Comparison of ENCODE assay signal across 17 mouse cellular contexts in genomic region chr15:19858668-19859067, GRCm38 (mm10).
"Had no signal": no experiment of that assay in that cellular context is flagged by ENCODE, and none has a peak within 500 bp of the region (broad histone marks: within the 10 kb centered on the region; RNA-seq: fewer than 3 reads in every experiment).

No protein-coding gene starts in this region.

- DNase-seq: gastrocnemius, adult 2 months; gastrocnemius, postnatal 14 days; gastrocnemius, postnatal 36 days; heart, adult 18-20 months; heart, postnatal 10 days; heart, postnatal 4 days; kidney, adult 11 months; kidney, adult 2 months; kidney, adult 9 months; kidney, postnatal 14 days; kidney, postnatal 36 days; layer of hippocampus, adult 9-11 months; layer of hippocampus, postnatal 36 days; left cerebral cortex, postnatal 4 days had no signal

- ATAC-seq: hindbrain, embryonic 16.5 days; intestine, embryonic 16.5 days; liver, embryonic 12.5 days had no signal
